Mouse (Mus musculus): ENCODE measurements around the gene Kcnj9.

DNA sequence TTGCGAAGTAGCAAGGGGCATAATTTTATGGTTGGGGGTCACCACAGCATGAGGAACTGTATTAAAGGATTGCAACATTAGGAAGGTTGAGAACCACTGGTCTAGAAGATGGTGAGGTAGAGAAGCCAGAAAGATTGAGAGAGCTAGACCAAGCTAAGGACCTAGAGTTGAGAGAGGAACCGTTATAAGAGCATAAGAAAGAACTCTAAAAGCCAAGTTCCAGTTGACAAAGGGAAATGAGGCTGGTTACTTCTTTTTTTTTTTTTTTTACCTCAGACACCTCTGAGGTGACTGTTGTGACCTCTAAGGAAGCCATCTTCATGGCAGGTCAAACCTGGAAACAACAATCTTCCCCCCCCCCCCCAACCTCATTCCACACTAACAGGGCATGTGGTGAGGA, 24.0 kb downstream of the Kcnj9 start:
- TF ChIP-seq CTCF (IDR thresholded peaks at IDR 0.05; ENCODE audit: extremely low read depth, insufficient read depth, insufficient read length, insufficient replicate concordance) (no peak), POLR2A (IDR thresholded peaks at IDR 0.05; ENCODE audit: low read depth, low read length) (no peak)

Data from spleen, adult 2 months (tissue).